Mouse (Mus musculus) liver, postnatal 0 days (tissue): ENCODE results near the gene March1.

Experiments used
- CTCF ChIP-seq: sonication (generic); IDR thresholded peaks from 2 replicates; pipeline ENCODE4 v1.5.1; 2016; ENCODE audit warnings: antibody characterized with exemption, low read depth
- EP300 ChIP-seq: IDR thresholded peaks from 2 replicates; pipeline ENCODE4 v1.6.1; 2016; ENCODE audit warnings: antibody characterized with exemption, low read depth, mild to moderate bottlenecking

GRCm38 (mm10) chr8:66323045-66323807, 705.5 kb downstream of the March1 start:
- peak; percentile 82 for TF ChIP-seq CTCF
- no peak for TF ChIP-seq EP300
